Mouse (Mus musculus): ENCODE results near the gene Tmem218.

DNA sequence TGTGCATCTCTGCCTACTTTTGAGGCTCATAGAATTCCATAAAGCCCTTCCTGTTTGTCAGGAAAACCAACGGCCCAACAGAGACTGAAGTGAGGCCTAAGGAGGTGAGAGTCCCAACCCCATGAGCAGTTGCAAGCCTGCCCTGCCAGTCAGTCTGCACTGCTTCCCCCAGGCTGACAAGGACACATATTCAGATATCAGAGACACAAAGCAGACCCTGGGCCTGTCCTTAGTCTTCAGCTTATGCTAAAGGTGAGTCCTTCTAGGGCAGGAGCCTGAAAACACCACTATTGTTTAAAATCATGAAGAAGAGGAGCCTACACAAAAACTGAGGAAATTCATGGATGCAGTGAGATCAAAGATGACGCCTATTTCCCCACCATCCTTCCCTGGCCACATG is 47.3 kb upstream of the Tmem218 start:
- no peak for TF ChIP-seq USF2 (IDR thresholded peaks at IDR 0.05; ENCODE audit: borderline replicate concordance in 1 of 2, insufficient read depth in 1 of 2, low read depth in 1 of 2, low read length in 2 of 2)
- no peak for TF ChIP-seq CTCF (IDR thresholded peaks at IDR 0.05 in 2 of 3, conservative IDR thresholded peaks at IDR 0.05 in 1 of 3; ENCODE audit: control insufficient read depth in 1 of 3, insufficient read depth in 1 of 3, low read depth in 2 of 3, low read length in 3 of 3, poor library complexity in 1 of 3, severe bottlenecking in 1 of 3)
- no peak for TF ChIP-seq POLR2A (IDR thresholded peaks at IDR 0.05; ENCODE audit: control insufficient read depth in 1 of 2, insufficient read depth in 1 of 2, low read depth in 1 of 2, low read length in 2 of 2, poor library complexity in 1 of 2)
- no peak for TF ChIP-seq GABPA (IDR thresholded peaks at IDR 0.05; ENCODE audit: low read depth, low read length)
